Mouse (Mus musculus): ENCODE data around the gene Wdr78.

Wdr78 gene

DNA sequence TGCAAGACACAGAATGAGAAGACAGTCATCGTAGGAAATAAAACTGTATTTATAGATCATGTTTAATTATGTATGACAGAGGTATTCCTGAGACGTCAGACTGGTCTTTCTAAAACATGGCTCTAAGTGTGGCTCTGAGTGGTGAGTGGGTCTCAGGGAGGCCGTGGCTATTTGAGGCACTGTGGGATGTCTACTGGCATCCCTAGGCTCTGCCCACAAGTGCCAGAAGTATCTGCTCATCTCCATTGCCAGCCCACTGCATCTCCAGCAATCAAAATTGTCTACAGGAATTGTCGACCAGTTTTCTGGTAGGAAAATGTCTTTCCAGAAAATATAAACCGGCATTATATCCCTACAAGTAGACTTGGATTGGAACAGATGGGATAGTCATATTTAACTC lies 57.4 kb downstream of the Wdr78 start:
- DNase-seq (ENCODE audit: low read depth) = no peak

DNA sequence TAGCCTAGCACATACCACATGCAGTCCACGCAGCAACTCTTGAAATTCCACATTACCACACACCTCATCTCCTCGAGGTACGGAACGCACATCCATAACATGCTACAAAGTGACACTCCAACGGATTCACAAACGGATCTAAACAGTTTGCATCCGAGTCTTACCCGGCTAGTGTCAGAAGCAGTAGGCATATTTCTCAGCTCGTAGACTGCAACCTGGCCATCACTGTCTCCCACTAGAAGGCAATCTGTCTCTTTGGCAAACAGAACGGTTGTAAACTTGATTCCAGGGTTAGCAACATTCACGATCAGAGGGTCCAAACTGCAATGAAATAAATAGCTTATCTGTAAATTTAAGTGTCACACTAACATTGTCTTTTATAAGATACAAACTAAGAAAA lies 66.3 kb downstream of the Wdr78 start:
- no peak for DNase-seq (ENCODE audit: low read depth)

DNA sequence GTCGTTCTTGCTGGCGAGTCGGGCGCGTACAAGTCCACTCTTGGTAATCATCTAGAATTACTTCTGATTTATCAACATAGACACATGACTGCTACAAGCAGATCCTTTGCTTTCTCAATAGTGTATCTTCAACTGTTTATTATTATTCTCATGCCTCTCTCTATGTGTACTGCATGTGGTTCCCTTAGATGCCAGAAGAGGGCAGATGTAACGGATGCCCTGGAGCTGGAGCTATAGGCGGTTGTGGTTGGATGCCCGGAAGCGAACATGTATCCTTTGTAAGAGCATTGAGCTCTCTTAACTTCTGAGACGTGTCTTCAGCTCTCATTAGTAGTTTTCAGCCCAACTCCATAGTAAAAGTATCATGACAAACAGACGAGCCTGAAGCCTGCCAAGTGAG lies 71.4 kb downstream of the Wdr78 start:
- DNase-seq (ENCODE audit: low read depth) = no peak

DNA sequence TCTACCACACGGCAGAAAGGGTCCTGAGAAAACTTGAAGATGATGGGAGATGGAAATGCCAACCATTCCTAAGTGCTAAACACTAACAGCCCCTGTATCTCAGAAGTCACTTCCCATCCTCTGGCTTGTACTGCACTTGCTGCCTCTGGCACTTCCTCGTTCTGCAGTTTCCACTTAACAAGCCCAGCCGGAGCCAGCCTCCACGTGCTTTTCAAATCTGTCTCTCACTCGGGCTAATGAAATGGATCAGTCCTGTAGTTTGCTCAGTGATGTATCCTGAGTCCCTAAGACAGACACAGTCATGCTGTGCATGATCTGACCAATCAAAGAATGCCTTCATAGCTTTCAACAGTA lies 74.5 kb downstream of the Wdr78 start:
- no peak for DNase-seq (ENCODE audit: low read depth)

DNA sequence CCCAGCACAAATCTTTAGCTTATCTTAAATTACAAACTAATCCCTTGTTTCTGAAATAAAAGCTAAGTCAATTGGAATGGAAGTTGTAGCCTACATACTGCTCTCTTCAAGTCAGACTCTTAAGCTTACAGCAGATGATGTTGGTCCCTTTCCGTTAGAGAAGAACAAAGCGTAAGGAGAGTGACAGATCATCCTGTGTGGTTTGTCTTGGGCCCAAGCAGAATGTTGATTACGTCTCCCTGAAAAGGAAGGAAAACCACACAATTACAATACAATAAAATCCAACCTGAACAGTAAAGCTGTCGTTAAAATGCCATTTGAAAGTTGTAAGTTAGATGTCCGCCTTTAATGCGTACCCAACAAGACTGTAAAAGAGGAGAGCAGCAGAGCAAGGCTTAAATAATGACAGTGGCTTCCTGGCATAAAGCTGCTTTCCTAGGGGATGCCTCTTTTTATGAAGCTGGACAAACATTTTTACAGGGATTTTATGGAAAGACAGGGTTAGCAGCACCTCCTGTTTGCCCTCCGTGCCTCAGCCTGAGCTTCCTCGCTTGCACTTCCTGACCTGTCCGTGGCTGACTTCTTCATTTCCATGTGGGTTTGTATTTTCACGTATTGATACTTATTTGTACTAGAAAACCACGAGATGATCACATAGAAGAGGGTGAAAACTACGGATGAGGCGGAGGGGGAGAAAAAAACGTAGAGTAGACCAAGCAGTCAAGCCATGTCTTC lies 75.1 kb downstream of the Wdr78 start:
- no peak for DNase-seq (ENCODE audit: low read depth)

DNA sequence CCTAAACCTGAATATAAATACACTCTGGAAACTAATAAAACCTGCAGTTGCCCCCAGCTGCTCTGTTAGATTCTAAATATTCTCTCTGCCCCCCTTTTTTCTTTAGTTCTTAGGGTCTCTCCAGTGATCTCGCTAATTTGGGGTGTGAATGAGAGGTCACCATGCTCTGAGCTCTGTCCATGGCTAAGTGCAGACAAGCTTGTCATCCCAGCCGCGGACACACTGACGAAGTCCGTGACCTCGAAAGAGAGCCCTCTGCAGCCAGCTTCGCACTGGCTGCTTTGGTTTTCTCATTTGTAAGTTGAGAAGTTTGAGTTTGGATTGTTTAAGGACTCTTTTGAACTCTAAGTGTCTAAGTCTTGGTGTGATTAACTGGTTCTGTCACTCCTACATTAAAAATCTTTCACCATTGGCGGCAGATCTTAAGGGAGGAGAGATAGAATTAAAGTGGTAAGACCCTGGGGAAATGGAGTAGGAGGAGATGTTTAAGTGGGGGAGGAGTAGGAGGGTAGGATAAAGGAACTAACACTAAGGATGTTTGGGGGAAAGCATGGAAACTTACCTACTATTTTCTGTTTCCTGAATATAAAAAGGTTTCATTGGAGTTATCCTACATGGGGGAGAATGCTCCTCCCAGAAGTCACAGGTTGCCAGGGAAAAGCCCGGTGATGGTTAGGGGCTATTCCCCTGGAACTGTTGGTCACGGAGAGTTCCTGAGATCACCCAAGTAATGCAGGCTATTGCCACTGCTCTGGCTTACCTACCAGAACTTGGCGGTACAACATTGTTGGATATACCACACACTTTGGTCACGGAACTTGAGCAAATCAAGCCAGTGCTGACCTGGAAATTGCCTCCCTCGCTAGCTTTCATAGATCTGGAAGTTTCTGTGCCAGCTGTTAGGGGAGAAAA lies 85.9 kb downstream of the Wdr78 start:
- no peak for DNase-seq (ENCODE audit: low read depth)

DNA sequence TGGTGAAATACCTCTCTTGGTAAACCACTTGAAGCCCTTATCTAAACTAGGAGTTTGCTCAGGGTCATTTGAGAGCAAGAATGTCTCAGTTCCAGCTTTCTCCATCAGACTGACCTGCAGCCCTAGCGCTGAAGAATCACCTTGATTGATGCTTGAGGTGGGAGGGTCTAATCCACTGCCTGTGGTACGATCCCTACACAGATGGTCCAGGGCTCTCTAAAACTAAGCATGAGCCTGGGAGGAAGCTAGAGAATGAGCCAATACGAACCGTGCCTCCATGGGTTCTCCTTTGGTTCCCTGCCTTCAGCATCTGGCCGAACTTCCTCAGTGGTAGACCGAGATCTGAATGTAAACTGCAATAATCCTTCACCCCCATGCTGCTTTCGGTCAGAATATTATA lies 86.6 kb downstream of the Wdr78 start:
- DNase-seq (ENCODE audit: low read depth) = no peak

DNA sequence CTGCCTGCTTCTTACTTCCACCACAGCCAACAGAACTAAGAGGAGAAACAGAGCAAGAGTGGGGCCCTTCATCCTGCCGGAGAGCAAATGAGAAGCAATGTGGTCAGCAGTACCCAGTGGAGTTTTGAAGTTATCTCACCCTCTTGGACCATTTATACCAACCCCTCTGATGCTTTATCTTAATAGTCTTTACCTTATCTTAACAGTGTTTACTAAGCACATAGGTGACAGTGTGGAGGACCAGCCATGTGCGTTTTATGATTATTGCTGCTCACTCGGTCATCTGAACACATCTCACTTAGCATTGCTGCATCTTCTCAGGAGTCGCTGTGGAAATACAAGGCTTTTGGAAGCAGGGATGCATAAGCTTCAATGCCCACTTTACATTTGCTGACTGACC lies 87.7 kb downstream of the Wdr78 start, which contains the start of gene Insl5:
TSS of gene Insl5 (minus strand) at position 222 of the 400 bp plus-strand sequence.
- no peak for DNase-seq (ENCODE audit: low read depth)

DNA sequence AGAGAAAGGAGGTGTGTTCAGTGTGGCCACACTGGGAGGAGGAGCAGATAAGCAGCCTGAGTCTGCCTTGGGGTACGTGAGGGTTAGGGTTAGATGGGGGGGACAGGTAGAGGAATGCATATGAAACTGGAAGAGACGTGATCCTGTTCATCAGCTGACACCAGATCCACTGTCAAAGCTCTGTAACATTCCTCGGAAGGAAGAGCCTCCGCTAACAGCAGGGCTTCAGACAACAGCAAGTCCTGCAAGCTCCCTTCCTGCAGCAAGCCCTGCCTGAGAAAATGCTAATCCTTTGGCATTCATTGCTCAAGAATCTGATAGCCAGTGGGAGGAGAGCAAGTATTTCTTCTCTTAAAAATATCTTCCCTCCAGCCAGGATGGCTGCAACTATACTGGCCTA lies 100.9 kb downstream of the Wdr78 start:
- no peak for DNase-seq (ENCODE audit: low read depth)

DNA sequence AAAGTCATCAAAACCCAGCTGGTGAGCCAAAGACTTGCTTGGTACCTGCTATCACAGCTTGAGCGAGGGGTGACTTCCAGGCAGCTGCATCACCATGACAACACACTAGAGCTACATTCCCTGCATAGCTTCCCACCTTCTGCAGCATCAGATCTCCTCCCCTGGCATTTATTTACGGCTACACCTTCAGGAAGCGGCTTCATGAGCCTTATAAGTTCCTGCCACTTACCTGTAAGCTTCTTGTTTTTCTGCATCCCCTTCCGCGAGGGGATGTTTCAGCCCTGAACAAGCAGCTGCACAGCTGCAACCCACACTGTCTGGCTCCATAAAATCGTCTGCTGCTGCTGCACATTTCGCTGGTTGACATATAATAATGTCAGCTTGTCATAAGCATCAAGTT lies 102.5 kb downstream of the Wdr78 start:
- DNase-seq (ENCODE audit: low read depth) = no peak

DNA sequence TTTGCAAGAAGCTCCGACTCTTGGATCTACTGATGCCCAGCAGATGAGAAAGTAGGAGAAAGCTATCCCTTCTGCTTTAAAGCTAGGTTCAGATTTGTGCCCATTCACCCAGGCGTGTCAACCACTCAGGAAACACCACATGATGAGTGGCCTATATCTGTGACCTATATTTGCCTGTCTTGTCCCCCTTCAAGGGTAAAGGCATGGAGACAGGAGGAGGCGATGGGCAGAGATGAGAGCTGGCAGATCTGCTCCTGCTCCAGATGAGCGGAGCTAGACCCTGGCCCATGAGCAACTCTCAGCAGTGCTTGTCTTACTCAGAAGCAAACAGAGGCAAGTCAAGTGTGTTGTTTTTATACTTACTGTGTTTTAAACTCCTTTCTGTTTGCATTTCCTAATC lies 103.6 kb downstream of the Wdr78 start:
- DNase-seq (ENCODE audit: low read depth) = no peak

DNA sequence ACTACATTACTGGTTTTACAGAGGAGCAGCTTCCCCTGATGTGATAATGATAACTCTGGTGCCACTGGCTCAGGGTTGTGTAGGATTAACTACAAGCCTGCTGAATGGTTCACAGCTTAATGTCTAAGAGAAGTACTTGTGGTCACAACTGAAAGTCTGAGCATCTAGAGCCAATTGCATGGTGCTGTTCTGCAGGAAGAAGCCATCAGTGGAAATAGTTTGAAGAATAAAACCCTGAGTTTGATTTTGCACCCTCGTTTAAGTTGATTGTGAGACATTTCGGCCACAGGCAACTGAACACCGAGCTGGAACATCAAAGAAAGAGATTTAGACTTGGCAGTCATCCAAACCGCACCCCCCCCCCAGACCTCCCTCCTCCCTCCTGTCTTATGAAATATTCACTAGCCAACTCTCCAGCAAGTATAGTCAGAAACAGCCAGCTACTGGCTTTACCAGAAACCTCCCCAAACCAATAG lies 107.4 kb downstream of the Wdr78 start:
- no peak for DNase-seq (ENCODE audit: low read depth)

DNA sequence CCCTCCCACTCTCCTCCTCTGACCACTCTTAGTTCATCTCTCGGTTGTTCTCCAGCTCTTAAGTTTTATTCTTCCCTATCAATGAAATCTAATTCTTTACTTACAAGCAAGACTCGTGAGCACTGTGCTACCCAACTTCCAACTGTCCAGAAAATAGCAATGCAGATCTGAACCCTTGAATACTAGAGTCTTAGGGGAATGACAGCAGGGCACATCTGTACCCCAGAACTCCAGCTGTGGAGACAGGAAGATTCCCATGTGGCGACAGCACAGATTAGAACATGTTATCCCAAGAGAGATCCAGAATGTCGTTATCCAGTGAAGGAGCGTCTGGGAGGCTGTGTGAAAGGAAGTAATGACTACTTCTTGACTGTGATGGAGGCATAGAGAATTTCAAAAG lies 108.1 kb downstream of the Wdr78 start:
- no peak for DNase-seq (ENCODE audit: low read depth)

DNA sequence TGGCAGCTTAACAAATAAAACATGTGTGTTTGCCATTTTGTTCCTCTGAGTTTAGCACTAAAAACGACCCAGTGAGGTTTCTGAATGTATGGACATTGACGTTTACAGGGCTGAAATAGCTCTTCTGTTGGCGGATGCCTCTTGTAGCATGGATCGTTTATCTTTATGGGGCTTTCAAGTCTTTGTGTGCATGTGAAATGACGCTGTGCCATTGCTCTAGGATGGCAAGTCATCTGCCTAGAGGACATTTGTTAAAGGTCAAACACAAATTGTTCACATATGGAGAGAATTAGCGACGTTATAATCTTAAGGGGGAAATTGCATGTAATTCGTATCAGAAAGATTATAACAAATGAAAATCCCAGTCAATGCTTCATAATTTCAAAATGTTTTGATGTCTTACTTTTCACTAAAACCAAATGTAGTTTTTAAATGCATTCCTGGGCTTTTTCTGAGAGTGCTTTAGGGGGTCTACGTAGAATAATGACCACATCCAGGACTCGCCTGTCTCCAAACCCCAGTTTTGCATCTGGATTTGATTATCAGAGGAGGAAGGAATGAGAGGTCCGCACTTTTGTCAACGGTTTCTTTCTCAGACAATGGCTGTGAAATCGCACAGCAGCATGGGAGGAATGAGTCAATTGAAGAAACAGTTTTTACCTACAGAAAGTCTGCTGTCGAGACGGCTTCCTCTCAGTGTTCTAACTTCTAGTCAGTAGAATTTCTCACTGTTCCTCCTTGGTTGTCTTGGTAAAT lies 109.0 kb downstream of the Wdr78 start:
- DNase-seq (ENCODE audit: low read depth) = no peak

DNA sequence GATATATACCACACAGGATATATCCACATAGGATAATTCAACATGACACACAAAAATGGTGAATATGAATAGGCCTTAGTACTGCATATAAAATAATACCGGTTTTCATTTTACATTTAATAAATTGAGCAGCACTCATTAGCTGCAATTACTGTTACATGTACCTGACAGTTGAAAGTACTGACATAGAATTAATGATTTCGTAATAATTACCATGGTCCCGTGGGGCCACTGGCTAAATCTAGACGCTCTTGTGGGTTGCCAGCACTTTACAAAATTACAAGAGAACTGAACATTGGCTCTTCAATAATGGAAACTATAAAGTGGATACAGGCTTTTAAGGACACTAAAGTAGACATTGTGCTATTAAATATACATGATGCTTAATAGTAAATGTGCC lies 109.7 kb downstream of the Wdr78 start:
- no peak for DNase-seq (ENCODE audit: low read depth)

DNA sequence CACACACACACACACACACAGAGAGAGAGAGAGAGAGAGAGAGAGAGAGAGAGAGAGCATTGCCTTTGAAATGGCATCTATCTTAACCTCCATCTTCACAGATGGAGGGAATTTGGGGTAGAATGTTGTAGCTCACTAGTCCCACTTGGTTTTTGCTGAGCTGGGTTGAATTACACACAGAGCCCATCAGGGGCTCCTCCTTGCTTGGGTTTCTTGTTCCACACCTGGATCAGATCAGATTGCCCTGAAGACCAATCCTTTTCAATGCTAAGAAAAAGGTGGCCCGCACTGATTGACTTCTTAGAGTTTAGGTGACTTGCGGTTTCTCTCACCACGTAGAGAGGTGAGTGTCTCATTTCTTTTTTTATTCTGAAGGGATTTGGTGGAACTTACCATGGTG lies 122.7 kb downstream of the Wdr78 start:
- no peak for DNase-seq (ENCODE audit: low read depth)

DNA sequence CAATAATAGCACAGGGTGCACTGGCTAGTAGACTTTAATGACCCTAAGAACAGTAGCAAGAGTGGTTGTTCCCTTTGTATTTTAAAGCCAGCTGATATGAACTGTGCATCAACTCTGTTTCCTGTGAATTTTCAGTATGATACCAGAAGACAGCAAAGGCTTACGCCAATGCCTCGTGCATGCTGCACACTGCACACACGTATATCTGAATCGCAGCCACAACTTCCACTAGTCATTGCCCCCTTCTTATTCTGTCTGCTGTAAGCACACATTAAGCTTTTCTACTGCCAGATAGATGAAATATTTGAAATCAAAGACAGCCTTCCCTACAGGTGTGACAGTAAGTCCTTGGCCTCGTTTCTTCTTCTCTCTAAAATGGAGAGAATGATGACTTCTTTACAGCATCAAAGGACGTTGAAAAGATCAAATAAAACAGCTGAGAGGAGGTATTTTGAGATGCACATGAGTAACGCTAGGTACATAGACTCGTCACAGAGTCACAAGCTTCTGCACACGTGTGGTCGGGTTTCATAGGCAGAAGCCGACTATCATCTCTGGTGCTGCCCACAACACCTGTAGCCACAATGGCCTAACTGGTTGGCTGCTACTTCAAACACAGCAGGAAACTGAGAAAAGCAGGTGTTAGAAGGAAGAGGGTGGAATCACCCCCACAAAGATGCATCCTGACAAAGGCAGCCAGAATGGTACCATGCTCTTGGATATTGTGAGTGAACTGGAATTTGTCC lies 123.6 kb downstream of the Wdr78 start:
- DNase-seq (ENCODE audit: low read depth) = no peak

DNA sequence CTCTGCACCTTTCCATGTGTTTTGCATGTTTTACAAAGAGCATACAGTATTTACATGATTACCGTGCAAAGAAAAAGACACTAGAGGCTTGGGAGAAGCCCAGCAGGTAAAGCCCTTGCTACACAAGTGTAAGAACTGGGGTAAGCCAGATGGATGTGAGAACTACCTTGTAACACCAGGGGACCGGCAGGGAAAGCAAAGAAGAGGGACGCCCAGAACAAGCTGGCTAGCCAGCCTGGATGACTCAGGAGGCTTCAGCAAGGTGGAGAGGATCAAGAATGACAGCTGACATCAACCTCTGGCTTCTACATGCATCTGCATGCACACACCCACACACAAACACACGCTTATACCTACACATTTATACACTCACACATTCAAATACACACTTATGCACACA lies 124.3 kb downstream of the Wdr78 start:
- no peak for DNase-seq (ENCODE audit: low read depth)

DNA sequence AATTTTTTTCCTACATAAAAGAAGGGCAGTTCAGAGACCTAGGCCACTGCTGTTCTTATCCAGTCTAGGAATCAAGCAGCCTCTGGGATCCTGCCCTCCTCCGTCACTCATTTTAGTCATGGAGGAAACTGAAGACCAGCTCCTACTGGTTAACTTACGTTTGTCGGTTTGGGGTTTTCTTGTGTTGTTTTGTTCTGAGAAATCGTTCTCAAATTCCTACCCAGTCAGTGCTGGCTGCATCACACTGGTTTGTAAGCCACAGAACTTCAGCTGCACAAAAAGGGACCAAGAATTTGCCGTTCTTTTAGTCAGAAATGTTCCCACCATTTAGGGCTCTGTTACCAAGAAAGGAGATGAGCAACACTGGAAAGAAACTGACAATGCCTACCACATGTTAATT lies 125.0 kb downstream of the Wdr78 start:
- DNase-seq (ENCODE audit: low read depth) = no peak

DNA sequence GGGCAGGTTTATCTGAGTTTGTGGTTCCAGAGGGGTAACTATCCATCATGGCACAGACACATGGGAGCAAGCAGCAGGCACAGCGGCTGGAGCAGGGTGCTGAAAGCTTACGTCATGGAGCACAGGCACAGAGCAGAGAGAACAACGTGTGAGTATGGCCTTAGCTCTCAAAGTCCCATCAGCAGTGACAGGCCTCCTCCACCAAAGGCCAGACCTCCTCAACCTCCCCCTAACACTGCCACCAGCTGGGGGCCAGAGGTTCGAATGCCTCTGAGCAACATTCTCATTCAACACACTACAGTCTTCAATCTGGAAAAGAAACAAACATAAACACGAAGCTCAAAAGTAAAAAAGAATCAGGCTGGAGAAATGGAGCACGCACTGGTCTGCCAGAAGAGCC lies 125.8 kb downstream of the Wdr78 start:
- DNase-seq (ENCODE audit: low read depth) = no peak
